Mouse (Mus musculus) cerebellum, adult (tissue): ENCODE results near the gene Tmem147.

ENCODE experiments used
- ATAC-seq: cut with Nextera tagmentation; 2 replicates; pipeline ENCODE4 v1.9.2; 2017; ENCODE audit warnings: mild to moderate bottlenecking, moderate library complexity, mixed read lengths; ENCODE audit not compliant: insufficient number of reproducible peaks, low FRiP score, low TSS enrichment

Gene Tmem147

GRCm38 (mm10) chr7:30728739-30729395 is 473 bp downstream of the Tmem147 start:
- ATAC-seq, result peak; percentile 34; the same call in 1 of the 2 replicates

- no peak for ATAC-seq
Observed at GRCm38 (mm10) chr7:30728214-30728613, 1.1 kb downstream of the Tmem147 start.

GRCm38 (mm10) chr7:30723274-30723953 is 5.9 kb downstream of the Tmem147 start:
- ATAC-seq, result no peak

- ATAC-seq, result no peak
Observed at GRCm38 (mm10) chr7:30721286-30721685, 8.1 kb downstream of the Tmem147 start.

GRCm38 (mm10) chr7:30719669-30720068 is 9.7 kb downstream of the Tmem147 start:
- no peak for ATAC-seq

- ATAC-seq, result no peak
Observed at GRCm38 (mm10) chr7:30717716-30718046, 11.7 kb downstream of the Tmem147 start.

- no peak for ATAC-seq
Observed at GRCm38 (mm10) chr7:30717006-30717715, 12.2 kb downstream of the Tmem147 start.

GRCm38 (mm10) chr7:30711942-30712341 is 17.4 kb downstream of the Tmem147 start, which contains the start of gene Atp4a:
TSS of gene Atp4a (plus strand) at chr7:30712209.
- ATAC-seq, result no peak

GRCm38 (mm10) chr7:30707441-30707840 is 21.9 kb downstream of the Tmem147 start:
- ATAC-seq, result no peak

GRCm38 (mm10) chr7:30706214-30706882 is 23.0 kb downstream of the Tmem147 start:
- ATAC-seq, result no peak

GRCm38 (mm10) chr7:30698589-30698988 is 30.8 kb downstream of the Tmem147 start, which contains the start of gene 2200002J24Rik:
TSS of gene 2200002J24Rik (plus strand) at chr7:30698926.
- ATAC-seq, result no peak

- ATAC-seq, result no peak
Observed at GRCm38 (mm10) chr7:30698101-30698500, 31.2 kb downstream of the Tmem147 start.

- no peak for ATAC-seq
Observed at GRCm38 (mm10) chr7:30688325-30688724, 41.0 kb downstream of the Tmem147 start.

GRCm38 (mm10) chr7:30683425-30683824 is 45.9 kb downstream of the Tmem147 start:
- no peak for ATAC-seq

- ATAC-seq, result no peak
Observed at GRCm38 (mm10) chr7:30681897-30682296, 47.4 kb downstream of the Tmem147 start.

GRCm38 (mm10) chr7:30678263-30678975 is 50.9 kb downstream of the Tmem147 start:
- ATAC-seq, result no peak
